Mouse (Mus musculus): ENCODE data around the gene Olfr1162. TPM values are rescaled to one million over a fixed set of nuclear protein-coding genes. Genes with fewer than 3 reads are reported as not detected.
"Not testable (repeated sequence)": the region's sequence is repeated elsewhere in the genome, so short reads cannot be mapped to it uniquely, and the experiment has no call there.

Olfr1162 gene
- not detected in 2 replicates for polyA plus RNA-seq (2014; fragmentation: Nextera tagmentation; extraction: Ambion mirVana)

- Histone ChIP-seq H3K27ac (replicated peaks; ENCODE audit: low read depth, low read length) (no peak within 1 kb of the TSS), H3K4me2 (ENCODE audit: low read depth, severe bottlenecking) (no peak within 1 kb of the TSS), H3K4me3 (ENCODE audit: low read depth, low read length) (no peak within 1 kb of the TSS), H3K9me3 (ENCODE audit: control insufficient read depth, low read length) (no peaks in the 10 kb centered on the region), H3K9ac (ENCODE audit: low read length) (no peak within 1 kb of the TSS), H3K4me1 (ENCODE audit: control insufficient read depth, insufficient read depth, low read length) (no peaks in the 10 kb centered on the region), H3K36me3 (ENCODE audit: control insufficient read depth, insufficient read depth, low read length) (no peaks in the 10 kb centered on the region), H3K27me3 (ENCODE audit: control insufficient read depth, insufficient read depth, low read length) (no peaks in the 10 kb centered on the region)
- WGBS, result 86% methylated on average over 1 of the region's 1 CpGs
- no peak for DNase-seq (ENCODE audit: low spot score)
- no peak for ATAC-seq (ENCODE audit: insufficient number of reproducible peaks, low FRiP score, low TSS enrichment, low read depth)
Observed at GRCm38 (mm10) chr2:88051029-88051428, at the start of gene Olfr1162. Olfr1162 (minus strand) TSS chr2:88051129.

- 83% methylated on average over 4 of the region's 4 CpGs for WGBS
- no peak for ATAC-seq (ENCODE audit: insufficient number of reproducible peaks, low FRiP score, low TSS enrichment, low read depth)
- H3K27me3 ChIP-seq (ENCODE audit: control insufficient read depth, insufficient read depth, low read length), result no peaks in the 10 kb centered on the region
Observed at GRCm38 (mm10) chr2:88093866-88094265, 42.9 kb upstream of the Olfr1162 start, which contains the start of gene Olfr1164. Olfr1164 (minus strand) TSS chr2:88093966.

GRCm38 (mm10) chr2:88071730-88072129 is 20.8 kb upstream of the Olfr1162 start, which contains the start of gene Olfr1163:
Olfr1163 (minus strand) TSS chr2:88071830.
- Histone ChIP-seq H3K27ac (replicated peaks; ENCODE audit: low read depth, low read length) (no peak within 1 kb of the TSS), H3K27me3 (ENCODE audit: control insufficient read depth, insufficient read depth, low read length) (no peaks in the 10 kb centered on the region)
- no peak for ATAC-seq (ENCODE audit: insufficient number of reproducible peaks, low FRiP score, low TSS enrichment, low read depth)

More at GRCm38 (mm10) chr2:88093866-88094265, 42.9 kb upstream of the Olfr1162 start, which contains the start of gene Olfr1164:
- no peak within 1 kb of the TSS for H3K9ac ChIP-seq (ENCODE audit: low read length)
- no peak within 1 kb of the TSS for H3K4me2 ChIP-seq (ENCODE audit: low read depth, severe bottlenecking)
- no peak within 1 kb of the TSS for H3K4me3 ChIP-seq (ENCODE audit: low read depth, low read length)
- no peaks in the 10 kb centered on the region for H3K9me3 ChIP-seq (ENCODE audit: control insufficient read depth, low read length)
- DNase-seq (ENCODE audit: low spot score), result no peak
- no peak within 1 kb of the TSS for H3K27ac ChIP-seq (replicated peaks; ENCODE audit: low read depth, low read length)
- no peaks in the 10 kb centered on the region for H3K4me1 ChIP-seq (ENCODE audit: control insufficient read depth, insufficient read depth, low read length)
- H3K36me3 ChIP-seq (ENCODE audit: control insufficient read depth, insufficient read depth, low read length), result no peaks in the 10 kb centered on the region

GRCm38 (mm10) chr2:88063587-88063986 is 12.7 kb upstream of the Olfr1162 start:
- Histone ChIP-seq H3K4me1 (ENCODE audit: control insufficient read depth, insufficient read depth, low read length) (no peaks in the 10 kb centered on the region), H3K36me3 (ENCODE audit: control insufficient read depth, insufficient read depth, low read length) (no peaks in the 10 kb centered on the region), H3K4me2 (ENCODE audit: low read depth, severe bottlenecking) (no peak overlapping the region), H3K9me3 (ENCODE audit: control insufficient read depth, low read length) (no peaks in the 10 kb centered on the region), H3K27me3 (ENCODE audit: control insufficient read depth, insufficient read depth, low read length) (no peaks in the 10 kb centered on the region), H3K4me3 (ENCODE audit: low read depth, low read length) (no peak overlapping the region), H3K9ac (ENCODE audit: low read length) (no peak overlapping the region), H3K27ac (replicated peaks; ENCODE audit: low read depth, low read length) (no peak overlapping the region)
- ATAC-seq (ENCODE audit: insufficient number of reproducible peaks, low FRiP score, low TSS enrichment, low read depth) (no peak), DNase-seq (ENCODE audit: low spot score) (no peak)
- 82% methylated on average over 2 of the region's 2 CpGs for WGBS

More at GRCm38 (mm10) chr2:88071730-88072129, 20.8 kb upstream of the Olfr1162 start, which contains the start of gene Olfr1163:
- no peak for DNase-seq (ENCODE audit: low spot score)
- no peak within 1 kb of the TSS for H3K4me3 ChIP-seq (ENCODE audit: low read depth, low read length)
- H3K4me2 ChIP-seq (ENCODE audit: low read depth, severe bottlenecking), result no peak within 1 kb of the TSS
- H3K9me3 ChIP-seq (ENCODE audit: control insufficient read depth, low read length), result no peaks in the 10 kb centered on the region
- H3K36me3 ChIP-seq (ENCODE audit: control insufficient read depth, insufficient read depth, low read length), result no peaks in the 10 kb centered on the region
- H3K4me1 ChIP-seq (ENCODE audit: control insufficient read depth, insufficient read depth, low read length), result no peaks in the 10 kb centered on the region
- H3K9ac ChIP-seq (ENCODE audit: low read length), result no peak within 1 kb of the TSS

DNA sequence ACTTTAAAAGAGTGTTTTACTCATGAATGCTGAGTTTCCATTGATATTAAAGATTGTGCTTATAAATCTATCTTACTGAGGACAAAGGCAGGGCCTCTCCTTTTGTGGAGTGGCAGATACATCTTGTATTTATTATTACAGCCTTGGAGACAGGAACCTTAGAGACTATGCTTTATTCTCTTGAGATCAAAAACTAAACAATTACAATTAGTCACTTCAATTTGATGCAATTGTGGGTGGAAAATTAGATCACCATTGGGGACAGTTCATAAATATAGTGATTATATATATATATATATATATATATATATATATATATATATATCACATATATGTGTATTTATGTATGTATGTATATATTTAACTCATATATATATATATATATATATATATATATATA is 13.3 kb downstream of the Olfr1162 start, which contains the start of gene Olfr73:
Gene Olfr73 (minus strand): TSS at position 101 of the 400 bp plus-strand sequence.
- ATAC-seq (ENCODE audit: insufficient number of reproducible peaks, low FRiP score, low TSS enrichment, low read depth) (no peak), DNase-seq (ENCODE audit: low spot score) (no peak)
- H3K4me3 ChIP-seq (ENCODE audit: low read depth, low read length), result no peak within 1 kb of the TSS
- no peak within 1 kb of the TSS for H3K4me2 ChIP-seq (ENCODE audit: low read depth, severe bottlenecking)
- no peaks in the 10 kb centered on the region for H3K4me1 ChIP-seq (ENCODE audit: control insufficient read depth, insufficient read depth, low read length)
- no peak within 1 kb of the TSS for H3K27ac ChIP-seq (replicated peaks; ENCODE audit: low read depth, low read length)
- no peaks in the 10 kb centered on the region for H3K36me3 ChIP-seq (ENCODE audit: control insufficient read depth, insufficient read depth, low read length)
- H3K27me3 ChIP-seq (ENCODE audit: control insufficient read depth, insufficient read depth, low read length), result no peaks in the 10 kb centered on the region
- H3K9me3 ChIP-seq (ENCODE audit: control insufficient read depth, low read length), result no peaks in the 10 kb centered on the region
- no peak within 1 kb of the TSS for H3K9ac ChIP-seq (ENCODE audit: low read length)

DNA sequence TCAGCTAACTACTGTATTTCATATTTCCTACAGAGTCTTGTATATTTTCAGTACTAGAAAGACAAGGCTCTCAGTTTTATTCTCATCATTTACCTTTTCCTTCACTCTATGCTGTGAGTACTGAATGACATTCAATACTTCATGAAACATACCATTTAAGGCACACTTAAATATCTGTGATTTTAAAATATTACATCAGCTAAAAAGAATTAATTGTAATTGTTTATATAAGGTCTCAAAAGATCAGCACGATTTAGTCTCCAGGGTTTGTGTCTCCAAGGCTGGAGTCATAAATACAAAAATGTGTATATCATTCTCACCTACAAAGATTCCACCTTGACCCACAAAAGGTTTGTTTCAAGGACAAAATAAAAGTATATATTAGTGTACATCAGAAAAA is 28.5 kb downstream of the Olfr1162 start, which contains the start of gene Olfr1161:
Gene Olfr1161 (plus strand): TSS at position 301 of the 400 bp plus-strand sequence.
- DNase-seq (ENCODE audit: low spot score); H3K27ac ChIP-seq (replicated peaks; ENCODE audit: low read depth, low read length); H3K27me3 ChIP-seq (ENCODE audit: control insufficient read depth, insufficient read depth, low read length); H3K9me3 ChIP-seq (ENCODE audit: control insufficient read depth, low read length); ATAC-seq (ENCODE audit: insufficient number of reproducible peaks, low FRiP score, low TSS enrichment, low read depth); H3K36me3 ChIP-seq (ENCODE audit: control insufficient read depth, insufficient read depth, low read length); H3K9ac ChIP-seq (ENCODE audit: low read length); H3K4me3 ChIP-seq (ENCODE audit: low read depth, low read length); H3K4me1 ChIP-seq (ENCODE audit: control insufficient read depth, insufficient read depth, low read length); H3K4me2 ChIP-seq (ENCODE audit: low read depth, severe bottlenecking): not testable (repeated sequence)
- WGBS, result 85% methylated on average over 1 of the region's 1 CpGs

DNA sequence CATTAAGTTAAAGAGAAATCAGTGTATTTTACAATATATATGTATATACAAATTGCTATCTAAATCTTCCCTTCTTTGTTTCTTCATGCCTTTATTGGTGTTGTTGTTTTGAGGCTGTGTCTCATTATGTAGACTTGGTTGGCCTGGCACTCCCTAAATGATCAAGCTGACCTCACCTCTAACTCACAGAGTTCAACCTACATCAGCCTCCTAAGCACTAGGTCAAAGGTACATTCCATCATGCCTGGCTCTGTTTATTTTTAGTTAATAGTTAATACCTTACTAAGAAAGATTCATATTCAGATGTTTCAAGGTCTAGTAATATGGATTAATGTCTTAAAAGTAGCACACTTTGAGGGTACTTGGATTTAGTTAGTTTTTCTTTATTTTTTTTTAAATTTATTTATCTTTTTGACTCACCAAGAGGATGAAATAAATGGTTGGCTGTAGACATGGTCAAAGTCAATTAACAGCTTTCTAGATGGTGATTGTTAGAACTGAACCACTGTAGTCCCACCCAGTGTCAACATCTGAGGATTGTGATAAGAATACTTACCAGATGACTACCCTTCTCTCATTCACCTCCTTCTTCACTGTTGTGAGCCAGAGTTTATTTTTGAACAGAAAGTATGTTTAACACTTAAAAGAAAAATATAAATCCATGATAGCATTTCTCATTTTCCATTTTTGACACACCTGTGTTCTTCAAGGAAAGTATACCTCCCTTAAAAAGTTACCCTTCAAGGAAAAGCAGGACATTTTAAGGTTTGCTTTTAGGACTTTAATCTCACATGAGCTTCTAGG is 43.2 kb downstream of the Olfr1162 start, which contains the start of gene Olfr1160:
Gene Olfr1160 (minus strand): TSS at position 754 of the 804 bp plus-strand sequence.
- ATAC-seq (ENCODE audit: insufficient number of reproducible peaks, low FRiP score, low TSS enrichment, low read depth) (no peak), DNase-seq (ENCODE audit: low spot score) (no peak)
- no peak within 1 kb of the TSS for H3K27ac ChIP-seq (replicated peaks; ENCODE audit: low read depth, low read length)
- no peak within 1 kb of the TSS for H3K9ac ChIP-seq (ENCODE audit: low read length)
- H3K27me3 ChIP-seq (ENCODE audit: control insufficient read depth, insufficient read depth, low read length), result no peaks in the 10 kb centered on the region
- H3K4me2 ChIP-seq (ENCODE audit: low read depth, severe bottlenecking), result no peak within 1 kb of the TSS
- no peaks in the 10 kb centered on the region for H3K9me3 ChIP-seq (ENCODE audit: control insufficient read depth, low read length)
- no peak within 1 kb of the TSS for H3K4me3 ChIP-seq (ENCODE audit: low read depth, low read length)
- no peaks in the 10 kb centered on the region for H3K4me1 ChIP-seq (ENCODE audit: control insufficient read depth, insufficient read depth, low read length)
- H3K36me3 ChIP-seq (ENCODE audit: control insufficient read depth, insufficient read depth, low read length), result no peaks in the 10 kb centered on the region

Data from limb, embryonic 11.5 days (tissue).